Mouse (Mus musculus) forebrain, embryonic 15.5 days (tissue): ENCODE results near the gene Tcam1. TPM values are rescaled to one million over a fixed set of nuclear protein-coding genes. Genes with fewer than 3 reads are reported as not detected.

Experiments
- ATAC-seq: fragments of 200-750 bp; cut with Nextera tagmentation; replicated peaks from 2 replicates; pipeline ENCODE4 v1.8.0; 2017; ENCODE audit warnings: mild to moderate bottlenecking, moderate TSS enrichment, moderate library complexity
- H3K27ac ChIP-seq: fragments of 300-500 bp; sonication (generic); replicated peaks from 2 replicates; pipeline ENCODE4 v1.5.1; 2015; ENCODE audit warnings: mild to moderate bottlenecking, inconsistent platforms
- H3K27me3 ChIP-seq: fragments of 300-500 bp; sonication (generic); 2 replicates; pipeline ENCODE4 v1.6.1; 2015; ENCODE audit warnings: inconsistent platforms
- H3K36me3 ChIP-seq: fragments of 300-500 bp; sonication (generic); 2 replicates; pipeline ENCODE4 v1.6.1; 2015; ENCODE audit warnings: mild to moderate bottlenecking, inconsistent platforms
- H3K4me1 ChIP-seq: fragments of 300-500 bp; sonication (generic); 2 replicates; pipeline ENCODE4 v1.6.1; 2015; ENCODE audit warnings: inconsistent platforms
- H3K4me2 ChIP-seq: fragments of 300-500 bp; sonication (generic); replicated peaks from 2 replicates; pipeline ENCODE4 v1.6.1; 2015; ENCODE audit warnings: mild to moderate bottlenecking, inconsistent platforms
- H3K4me3 ChIP-seq: fragments of 300-500 bp; sonication (generic); 2 replicates; pipeline ENCODE4 v1.5.1; 2015; ENCODE audit warnings: mild to moderate bottlenecking, inconsistent platforms
- H3K9ac ChIP-seq: fragments of 300-500 bp; sonication (generic); replicated peaks from 2 replicates; pipeline ENCODE4 v1.6.1; 2015; ENCODE audit warnings: mild to moderate bottlenecking, inconsistent platforms
- H3K9me3 ChIP-seq: fragments of 300-500 bp; sonication (generic); 2 replicates; pipeline ENCODE4 v1.6.1; 2016; ENCODE audit warnings: inconsistent platforms
- WGBS: fragments of 180-500 bp; shearing (Covaris S2); methylation state at CpG from one replicate; pipeline ENCODE4 v1.1.7; 2015; ENCODE audit warnings: mixed read lengths; 5-methylcytosine and 5-hydroxymethylcytosine counted together
- polyA plus RNA-seq: library from polyadenylated mRNA; unstranded; fragments of >200 nt; fragmentation: Nextera tagmentation; extraction: Ambion mirVana; gene quantifications from 2 replicates; pipeline ENCODE4 v1.2.1, GENCODE M21; 2015

The Tcam1 gene
- polyA plus RNA-seq, 1 experiment from 2014 or later = 0.10 TPM

DNA sequence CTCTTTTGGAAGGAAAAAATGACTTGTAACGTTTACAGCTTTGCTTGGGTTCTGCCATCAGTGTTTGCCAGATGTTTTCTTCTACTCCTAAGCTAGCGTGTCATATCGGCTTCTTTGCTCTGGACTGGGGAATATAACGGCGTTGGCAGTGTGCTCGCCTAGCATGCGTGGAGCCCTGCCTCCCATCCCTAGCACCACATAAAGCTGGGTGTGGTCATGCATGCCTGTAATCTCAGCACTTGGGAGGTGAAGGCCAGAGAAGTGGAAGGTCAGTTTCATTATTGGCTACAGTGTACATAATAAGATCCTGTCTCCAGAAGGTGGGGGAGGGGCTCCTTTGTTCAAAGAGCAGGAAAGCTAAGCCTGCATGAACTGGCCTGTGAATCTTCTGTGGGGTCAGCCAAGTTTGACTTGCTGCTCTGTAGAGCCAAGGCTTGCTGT lies 1.5 kb upstream of the Tcam1 start:
- no peak for ATAC-seq
- Histone ChIP-seq H3K27me3 (no peaks in the 10 kb centered on the region), H3K9ac (no peak overlapping the region), H3K9me3 (no peaks in the 10 kb centered on the region), H3K4me1 (peaks cover 30% of the 10 kb centered on the region), H3K27ac (no peak overlapping the region), H3K4me2 (no peak overlapping the region), H3K36me3 (no peaks in the 10 kb centered on the region), H3K4me3 (no peak overlapping the region)
- WGBS = 88% methylated on average over 7 of the region's 7 CpGs

GRCm38 (mm10) chr11:106282452-106282851 lies 6.0 kb downstream of the Tcam1 start:
- no peak for ATAC-seq
- 89% methylated on average over 6 of the region's 6 CpGs for WGBS
- H3K4me2 ChIP-seq = no peak overlapping the region

GRCm38 (mm10) chr11:106283371-106283770 lies 6.9 kb downstream of the Tcam1 start:
- no peak overlapping the region for H3K4me3 ChIP-seq
- peaks cover 8% of the 10 kb centered on the region for H3K4me1 ChIP-seq
- no peak overlapping the region for H3K4me2 ChIP-seq
- no peaks in the 10 kb centered on the region for H3K27me3 ChIP-seq
- WGBS = 81% methylated on average over 4 of the region's 4 CpGs
- no peak for ATAC-seq
- H3K27ac ChIP-seq = no peak overlapping the region
- H3K9me3 ChIP-seq = no peaks in the 10 kb centered on the region
- H3K9ac ChIP-seq = no peak overlapping the region
- H3K36me3 ChIP-seq = no peaks in the 10 kb centered on the region

More at GRCm38 (mm10) chr11:106282452-106282851, 6.0 kb downstream of the Tcam1 start:
- Histone ChIP-seq H3K9me3 (no peaks in the 10 kb centered on the region), H3K27me3 (no peaks in the 10 kb centered on the region), H3K36me3 (no peaks in the 10 kb centered on the region), H3K9ac (no peak overlapping the region), H3K4me1 (peaks cover 8% of the 10 kb centered on the region), H3K27ac (no peak overlapping the region), H3K4me3 (no peak overlapping the region)

GRCm38 (mm10) chr11:106284126-106284525 lies 7.7 kb downstream of the Tcam1 start:
- Histone ChIP-seq H3K9me3 (no peaks in the 10 kb centered on the region), H3K9ac (no peak overlapping the region)

DNA sequence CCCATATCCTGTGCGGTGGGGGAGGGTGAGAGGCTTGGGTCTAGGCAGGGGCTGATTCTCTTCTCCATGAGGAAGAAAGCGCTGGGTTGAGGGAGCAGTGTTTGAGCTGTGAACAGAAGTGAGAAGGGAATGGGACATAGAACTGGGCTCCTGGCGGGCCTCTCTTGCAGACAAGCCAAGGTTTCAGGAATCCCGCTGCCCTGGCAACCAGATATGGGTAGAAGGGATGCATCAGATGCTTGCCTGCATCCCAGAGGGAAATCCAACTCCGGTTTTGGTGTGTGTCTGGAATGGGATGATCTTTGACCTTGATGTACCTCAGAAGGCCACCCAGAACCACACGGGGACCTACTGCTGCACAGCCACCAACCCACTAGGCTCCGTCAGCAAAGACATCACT lies 9.7 kb downstream of the Tcam1 start:
- Histone ChIP-seq H3K9ac (no peak overlapping the region), H3K4me2 (no peak overlapping the region), H3K27me3 (no peaks in the 10 kb centered on the region), H3K4me3 (no peak overlapping the region), H3K36me3 (no peaks in the 10 kb centered on the region), H3K27ac (no peak overlapping the region), H3K4me1 (peaks cover 8% of the 10 kb centered on the region), H3K9me3 (no peaks in the 10 kb centered on the region)
- ATAC-seq = no peak
- WGBS = 87% methylated on average over 7 of the region's 7 CpGs

More at GRCm38 (mm10) chr11:106284126-106284525, 7.7 kb downstream of the Tcam1 start:
- no peak overlapping the region for H3K27ac ChIP-seq
- H3K4me3 ChIP-seq = no peak overlapping the region
- no peaks in the 10 kb centered on the region for H3K36me3 ChIP-seq
- H3K4me1 ChIP-seq = peaks cover 8% of the 10 kb centered on the region
- 71% methylated on average over 8 of the region's 8 CpGs for WGBS
- no peak for ATAC-seq
- no peaks in the 10 kb centered on the region for H3K27me3 ChIP-seq
- H3K4me2 ChIP-seq = no peak overlapping the region

- Histone ChIP-seq H3K27ac (no peak overlapping the region), H3K36me3 (no peaks in the 10 kb centered on the region), H3K4me1 (peaks cover 8% of the 10 kb centered on the region), H3K9me3 (no peaks in the 10 kb centered on the region), H3K4me3 (no peak overlapping the region), H3K9ac (no peak overlapping the region), H3K4me2 (no peak overlapping the region), H3K27me3 (no peaks in the 10 kb centered on the region)
- WGBS = 57% methylated on average over 11 of the region's 11 CpGs
- ATAC-seq = no peak
Measured at GRCm38 (mm10) chr11:106286987-106287386, 10.5 kb downstream of the Tcam1 start.

DNA sequence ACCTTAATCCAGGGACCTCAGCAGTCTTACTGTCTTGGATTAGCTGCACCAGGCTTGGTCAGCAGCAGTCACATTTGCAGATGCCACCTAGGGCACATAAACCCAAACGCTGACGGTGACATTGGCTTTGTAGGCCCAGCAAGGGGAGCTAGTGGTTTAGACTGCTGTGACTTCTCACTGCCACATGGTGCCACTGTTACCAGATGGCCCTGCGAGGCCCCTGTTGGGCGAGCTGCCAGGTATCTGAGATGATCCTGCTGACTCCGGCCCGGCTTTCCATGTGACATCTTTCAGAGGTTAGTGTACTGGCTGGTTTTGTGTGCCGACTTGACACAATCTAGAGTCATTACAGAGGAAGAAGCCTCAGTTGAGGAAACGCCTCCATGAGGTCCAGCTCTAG lies 12.9 kb downstream of the Tcam1 start:
- peaks cover 8% of the 10 kb centered on the region for H3K4me1 ChIP-seq
- no peaks in the 10 kb centered on the region for H3K9me3 ChIP-seq
- no peak overlapping the region for H3K9ac ChIP-seq
- H3K27ac ChIP-seq = no peak overlapping the region
- no peak for ATAC-seq
- H3K36me3 ChIP-seq = no peaks in the 10 kb centered on the region
- WGBS = 55% methylated on average over 8 of the region's 8 CpGs
- no peak overlapping the region for H3K4me3 ChIP-seq
- no peak overlapping the region for H3K4me2 ChIP-seq
- no peaks in the 10 kb centered on the region for H3K27me3 ChIP-seq

GRCm38 (mm10) chr11:106290376-106290775 lies 13.9 kb downstream of the Tcam1 start:
- 92% methylated on average over 5 of the region's 5 CpGs for WGBS
- Histone ChIP-seq H3K4me3 (no peak overlapping the region), H3K9ac (no peak overlapping the region), H3K4me1 (peaks cover 8% of the 10 kb centered on the region), H3K36me3 (no peaks in the 10 kb centered on the region), H3K27ac (no peak overlapping the region), H3K27me3 (no peaks in the 10 kb centered on the region), H3K9me3 (no peaks in the 10 kb centered on the region), H3K4me2 (no peak overlapping the region)
- no peak for ATAC-seq

DNA sequence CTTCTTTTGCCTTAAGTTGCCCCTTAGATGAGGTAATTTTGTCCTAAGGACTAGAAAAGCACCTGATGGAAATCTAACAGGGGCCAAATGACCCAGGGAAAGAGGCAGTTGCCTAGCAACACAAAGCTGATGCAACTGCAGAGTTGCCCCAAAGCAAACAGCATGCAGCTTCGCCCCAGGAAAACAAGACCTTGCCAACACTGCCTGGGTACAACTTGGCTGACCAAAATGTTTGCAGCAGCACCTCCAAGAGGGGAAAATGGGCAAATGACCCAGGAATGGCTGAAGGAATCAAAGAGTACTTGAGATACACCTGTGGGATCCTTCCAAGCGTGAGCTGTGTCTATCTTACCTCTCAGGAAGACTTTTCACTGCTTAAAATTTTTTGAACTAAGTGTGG lies 15.4 kb downstream of the Tcam1 start:
- H3K27ac ChIP-seq = no peak overlapping the region

GRCm38 (mm10) chr11:106301765-106302164 lies 25.3 kb downstream of the Tcam1 start, which contains the start of gene Gh:
TSS of gene Gh (minus strand) at chr11:106301865.
- Histone ChIP-seq H3K4me2 (no peak within 1 kb of the TSS), H3K27ac (no peak within 1 kb of the TSS), H3K4me1 (no peaks in the 10 kb centered on the region), H3K9me3 (no peaks in the 10 kb centered on the region), H3K27me3 (no peaks in the 10 kb centered on the region), H3K9ac (no peak within 1 kb of the TSS), H3K36me3 (no peaks in the 10 kb centered on the region), H3K4me3 (no peak within 1 kb of the TSS)
- WGBS = 85% methylated on average over 9 of the region's 9 CpGs
- no peak for ATAC-seq

More for the DNA sequence above, 15.4 kb downstream of the Tcam1 start:
- H3K4me2 ChIP-seq = no peak overlapping the region
- 89% methylated on average over 2 of the region's 2 CpGs for WGBS
- no peak overlapping the region for H3K9ac ChIP-seq
- peaks cover 5% of the 10 kb centered on the region for H3K4me1 ChIP-seq
- ATAC-seq = no peak
- no peak overlapping the region for H3K4me3 ChIP-seq
- no peaks in the 10 kb centered on the region for H3K36me3 ChIP-seq
- no peaks in the 10 kb centered on the region for H3K27me3 ChIP-seq
- no peaks in the 10 kb centered on the region for H3K9me3 ChIP-seq

DNA sequence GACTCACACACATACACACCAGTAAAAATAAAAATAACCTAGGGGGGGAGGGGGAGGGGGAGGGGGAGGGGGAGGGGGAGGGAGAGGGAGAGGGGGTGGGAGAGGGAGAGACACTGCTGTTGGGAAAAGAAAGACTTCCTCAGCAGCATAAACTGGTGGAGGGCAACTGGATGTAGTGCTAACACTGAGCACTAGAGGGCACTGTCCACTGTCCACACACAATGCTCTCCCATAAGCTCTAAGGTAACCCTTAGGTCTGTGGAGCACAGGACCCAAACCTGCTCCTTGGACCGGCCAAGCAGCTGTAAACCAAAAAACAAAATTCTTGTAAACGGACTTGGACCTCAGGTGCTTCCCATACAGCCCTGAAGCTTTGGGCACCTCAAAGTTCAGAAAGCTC lies 26.2 kb downstream of the Tcam1 start:
- Histone ChIP-seq H3K9ac (no peak overlapping the region), H3K36me3 (no peaks in the 10 kb centered on the region), H3K4me2 (no peak overlapping the region), H3K27ac (no peak overlapping the region), H3K27me3 (no peaks in the 10 kb centered on the region), H3K4me3 (no peak overlapping the region), H3K9me3 (no peaks in the 10 kb centered on the region), H3K4me1 (no peaks in the 10 kb centered on the region)
- 17% methylated on average over 2 of the region's 2 CpGs for WGBS
- no peak for ATAC-seq

DNA sequence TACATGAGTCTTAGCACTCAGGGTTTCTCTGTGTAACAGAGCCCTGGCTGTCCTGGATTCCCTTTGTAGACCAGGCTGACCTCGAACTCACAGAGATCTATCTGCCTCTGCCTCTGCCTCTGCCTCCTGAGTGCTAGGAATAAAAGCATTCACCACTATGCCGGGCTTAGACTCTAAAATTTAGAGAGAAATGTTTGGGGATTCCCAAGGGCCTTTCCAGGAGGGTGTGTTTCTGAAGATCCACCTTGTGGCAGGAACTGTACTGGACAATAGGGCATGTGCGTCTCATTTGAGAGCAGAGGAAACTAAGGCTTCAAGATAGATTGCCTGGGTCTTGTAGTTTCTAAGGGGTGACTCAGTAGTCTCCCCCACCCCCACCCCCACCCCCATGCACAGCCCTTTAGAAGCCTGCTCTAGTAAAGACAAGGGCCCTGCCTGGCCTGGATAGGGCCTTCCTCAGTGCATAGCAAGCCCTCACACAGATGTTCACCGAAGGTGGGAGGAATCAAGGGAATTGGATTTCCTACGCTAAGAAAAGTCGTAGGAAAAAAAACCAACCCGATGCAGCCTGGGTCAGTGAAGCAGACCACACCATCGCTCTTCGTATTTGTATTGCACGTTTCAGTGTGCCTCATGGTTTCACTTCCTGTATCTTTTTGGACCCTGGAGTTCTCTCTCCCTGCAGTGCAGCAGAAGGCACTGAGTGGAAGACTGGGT lies 29.0 kb downstream of the Tcam1 start:
- no peaks in the 10 kb centered on the region for H3K27me3 ChIP-seq
- H3K4me2 ChIP-seq = no peak overlapping the region
- H3K4me3 ChIP-seq = no peak overlapping the region
- WGBS = 86% methylated on average over 10 of the region's 10 CpGs
- H3K9me3 ChIP-seq = no peaks in the 10 kb centered on the region
- H3K4me1 ChIP-seq = no peaks in the 10 kb centered on the region
- no peak overlapping the region for H3K9ac ChIP-seq
- no peaks in the 10 kb centered on the region for H3K36me3 ChIP-seq
- H3K27ac ChIP-seq = no peak overlapping the region
- ATAC-seq = no peak

DNA sequence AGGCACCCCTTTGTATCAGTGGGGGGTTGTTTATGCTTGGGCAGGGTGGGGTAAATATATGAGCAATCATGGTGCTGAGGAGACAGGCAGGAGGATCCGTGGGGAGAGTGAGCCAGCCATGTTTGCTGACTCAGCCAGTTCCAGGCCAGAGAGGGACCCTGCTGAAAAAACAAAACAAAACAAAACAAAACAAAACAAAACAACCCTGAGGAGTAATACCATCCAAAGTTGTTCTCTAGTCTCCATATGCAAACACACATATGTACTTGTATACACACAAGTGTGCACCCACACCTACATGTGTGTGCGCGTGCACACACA lies 29.6 kb downstream of the Tcam1 start:
- Histone ChIP-seq H3K27ac (no peak overlapping the region), H3K9ac (no peak overlapping the region), H3K27me3 (no peaks in the 10 kb centered on the region), H3K4me2 (no peak overlapping the region), H3K9me3 (no peaks in the 10 kb centered on the region), H3K36me3 (no peaks in the 10 kb centered on the region), H3K4me3 (no peak overlapping the region), H3K4me1 (no peaks in the 10 kb centered on the region)
- 79% methylated on average over 3 of the region's 3 CpGs for WGBS
- ATAC-seq = no peak
